Mouse (Mus musculus): ENCODE measurements around the gene Lrrc46. TPM values are rescaled to one million over a fixed set of nuclear protein-coding genes. Genes with fewer than 3 reads are reported as not detected.

Lrrc46 gene
- polyA plus RNA-seq (2015; fragmentation: Nextera tagmentation; extraction: Ambion mirVana) = 0.54 and 0.86 TPM in 2 replicates

GRCm38 (mm10) chr11:97041022-97041899 lies at the start of gene Lrrc46, which contains the start of gene Mrpl10:
Gene Lrrc46, minus strand, starts transcription at chr11:97041407.
Gene Mrpl10, plus strand, starts transcription at chr11:97041560.
- no peaks in the 10 kb centered on the region for H3K27me3 ChIP-seq (replicated peaks)
- peak; percentile 89 for ATAC-seq (ENCODE audit: insufficient read depth, low FRiP score, low read depth)
- peak within 1 kb of the TSS; percentile 88 for H3K4me2 ChIP-seq
- peaks cover 7% of the 10 kb centered on the region for H3K4me1 ChIP-seq
- H3K9ac ChIP-seq = peak within 1 kb of the TSS; percentile 93
- under 1% methylated on average over 44 of the region's 48 CpGs for WGBS
- no peaks in the 10 kb centered on the region for H3K9me3 ChIP-seq
- H3K4me3 ChIP-seq (replicated peaks) = peak within 1 kb of the TSS; percentile 87
- H3K36me3 ChIP-seq = peaks cover 10% of the 10 kb centered on the region; the same call in 1 of the 2 replicates
- no peak within 1 kb of the TSS for H3K27ac ChIP-seq

GRCm38 (mm10) chr11:97086365-97086764 lies 45.2 kb upstream of the Lrrc46 start:
- 63% methylated on average over 6 of the region's 6 CpGs for WGBS

DNA sequence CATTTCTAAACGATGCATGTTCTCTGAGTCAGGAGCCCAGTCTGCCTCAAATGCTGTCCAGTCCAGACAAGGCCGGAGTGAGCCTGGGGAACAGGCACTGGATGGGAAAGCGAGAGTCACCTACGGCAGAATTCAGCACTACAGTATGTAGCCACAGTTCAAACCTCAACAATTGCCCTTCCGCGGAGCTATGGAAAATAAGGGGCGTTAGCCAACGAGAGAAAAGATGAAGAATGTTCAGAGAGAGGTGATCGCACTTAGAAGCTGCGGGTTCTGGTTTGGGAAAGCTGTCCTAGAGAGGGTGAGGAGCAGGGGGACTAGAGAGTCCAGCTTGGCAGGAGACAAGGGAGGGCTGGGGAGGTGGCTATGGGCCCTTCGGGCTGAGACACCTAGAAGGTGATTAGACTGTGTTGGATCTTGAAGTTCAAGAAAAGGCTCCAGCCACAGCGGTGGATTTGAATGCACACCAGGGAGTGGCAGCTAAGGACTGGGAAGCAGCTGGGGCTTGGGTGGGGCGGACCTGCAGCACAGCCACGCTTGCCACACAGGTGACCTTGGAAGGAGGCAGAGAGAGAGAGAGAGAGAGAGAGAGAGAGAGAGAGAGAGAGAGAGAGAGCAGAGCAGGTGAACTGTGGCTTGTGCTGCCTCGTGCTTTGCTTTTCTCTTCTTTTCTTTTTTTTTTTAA lies 43.8 kb upstream of the Lrrc46 start:
- 84% methylated on average over 15 of the region's 15 CpGs for WGBS
- no peaks in the 10 kb centered on the region for H3K4me1 ChIP-seq
- no peak overlapping the region for H3K4me3 ChIP-seq (replicated peaks)
- no peak overlapping the region for H3K9ac ChIP-seq
- no peaks in the 10 kb centered on the region; the same call in 1 of the 2 replicates for H3K9me3 ChIP-seq
- ATAC-seq (ENCODE audit: insufficient read depth, low FRiP score, low read depth) = no peak
- H3K36me3 ChIP-seq = no peaks in the 10 kb centered on the region
- H3K4me2 ChIP-seq = no peak overlapping the region
- no peaks in the 10 kb centered on the region for H3K27me3 ChIP-seq (replicated peaks)
- H3K27ac ChIP-seq = no peak overlapping the region

More at GRCm38 (mm10) chr11:97086365-97086764, 45.2 kb upstream of the Lrrc46 start:
- Histone ChIP-seq H3K4me1 (no peaks in the 10 kb centered on the region), H3K4me3 (replicated peaks) (no peak overlapping the region), H3K9ac (no peak overlapping the region), H3K4me2 (no peak overlapping the region), H3K27me3 (replicated peaks) (0 out of 2 replicates have a peak, but pooled peaks cover 3% of the 10 kb centered on the region), H3K9me3 (no peaks in the 10 kb centered on the region), H3K27ac (no peak overlapping the region), H3K36me3 (no peaks in the 10 kb centered on the region)
- ATAC-seq (ENCODE audit: insufficient read depth, low FRiP score, low read depth) = no peak

DNA sequence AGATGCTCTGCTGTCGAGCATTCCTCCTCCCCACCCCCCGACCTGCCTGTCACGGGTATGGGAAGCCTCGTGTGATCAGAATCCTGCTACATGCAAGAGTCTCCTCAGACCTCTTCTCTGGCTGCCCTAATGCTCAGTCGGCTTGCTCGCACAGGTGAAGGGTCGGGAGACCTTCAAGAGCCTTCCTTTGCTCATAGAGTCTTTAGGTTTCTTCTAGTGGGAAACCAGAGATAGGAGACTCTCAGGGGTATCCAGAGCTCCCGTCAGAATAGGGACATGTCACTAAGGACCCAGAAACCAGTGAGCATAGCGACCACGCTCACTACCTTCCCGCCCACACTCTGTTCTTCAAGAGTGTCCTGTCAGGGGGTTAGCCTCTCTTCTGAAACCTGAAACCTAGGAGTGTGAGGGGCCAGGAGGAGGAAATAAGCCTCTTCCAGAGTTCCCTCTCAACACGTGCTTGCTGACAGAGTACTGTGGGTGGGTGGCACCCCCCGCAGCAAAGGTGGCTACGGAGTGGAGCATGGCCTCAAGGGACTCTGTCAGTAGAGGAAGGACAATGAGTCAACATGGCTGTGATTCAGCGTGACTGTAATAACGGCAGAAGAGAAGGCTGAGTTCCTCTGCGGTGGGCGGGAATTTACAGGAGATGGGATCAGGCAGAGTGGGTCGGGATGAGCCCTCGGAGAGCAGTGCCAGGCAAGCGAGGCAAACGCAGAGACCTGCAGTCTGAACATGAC lies 42.4 kb upstream of the Lrrc46 start:
- 19% methylated on average over 22 of the region's 22 CpGs for WGBS
- H3K4me1 ChIP-seq = no peaks in the 10 kb centered on the region
- no peak overlapping the region for H3K27ac ChIP-seq
- no peak for ATAC-seq (ENCODE audit: insufficient read depth, low FRiP score, low read depth)
- H3K4me3 ChIP-seq (replicated peaks) = no peak overlapping the region
- H3K4me2 ChIP-seq = no peak overlapping the region
- H3K36me3 ChIP-seq = no peaks in the 10 kb centered on the region
- no peak overlapping the region for H3K9ac ChIP-seq
- no peaks in the 10 kb centered on the region; the same call in 1 of the 2 replicates for H3K9me3 ChIP-seq
- no peaks in the 10 kb centered on the region for H3K27me3 ChIP-seq (replicated peaks)

DNA sequence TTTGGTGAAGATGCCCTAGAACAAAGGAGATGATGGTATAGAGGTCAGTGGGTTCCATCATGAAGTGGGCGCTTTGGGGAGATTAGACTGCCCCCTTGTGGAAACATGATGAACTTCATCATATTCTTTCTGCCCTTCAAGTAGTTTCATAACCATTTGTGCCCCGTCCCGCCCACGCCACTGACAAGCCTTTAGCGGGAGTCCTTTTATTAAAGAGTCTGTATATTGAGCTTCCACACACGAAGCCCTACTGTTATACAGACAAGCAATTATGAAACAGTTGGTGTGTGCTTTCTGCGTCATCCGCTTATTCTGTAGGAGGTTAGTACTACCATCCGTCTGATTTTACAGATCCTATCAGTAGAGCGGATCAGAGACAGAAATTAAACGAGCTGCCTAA lies 41.8 kb upstream of the Lrrc46 start:
- H3K9ac ChIP-seq = no peak overlapping the region
- H3K4me3 ChIP-seq (replicated peaks) = no peak overlapping the region
- H3K4me2 ChIP-seq = no peak overlapping the region
- no peaks in the 10 kb centered on the region; the same call in 1 of the 2 replicates for H3K9me3 ChIP-seq
- ATAC-seq (ENCODE audit: insufficient read depth, low FRiP score, low read depth) = no peak
- H3K27ac ChIP-seq = no peak overlapping the region
- H3K27me3 ChIP-seq (replicated peaks) = no peaks in the 10 kb centered on the region
- 38% methylated on average over 11 of the region's 11 CpGs for WGBS
- H3K4me1 ChIP-seq = no peaks in the 10 kb centered on the region
- no peaks in the 10 kb centered on the region for H3K36me3 ChIP-seq

- Histone ChIP-seq H3K27ac (no peak overlapping the region), H3K9me3 (no peaks in the 10 kb centered on the region; the same call in 1 of the 2 replicates), H3K4me1 (no peaks in the 10 kb centered on the region), H3K4me3 (replicated peaks) (no peak overlapping the region), H3K27me3 (replicated peaks) (no peaks in the 10 kb centered on the region), H3K4me2 (no peak overlapping the region), H3K9ac (no peak overlapping the region), H3K36me3 (no peaks in the 10 kb centered on the region)
- WGBS = 30% methylated on average over 9 of the region's 9 CpGs
- ATAC-seq (ENCODE audit: insufficient read depth, low FRiP score, low read depth) = no peak
Observed at GRCm38 (mm10) chr11:97080291-97080690, 39.1 kb upstream of the Lrrc46 start.

- no peaks in the 10 kb centered on the region for H3K36me3 ChIP-seq
- H3K4me1 ChIP-seq = no peaks in the 10 kb centered on the region
- H3K27ac ChIP-seq = no peak overlapping the region
- no peak overlapping the region for H3K4me3 ChIP-seq (replicated peaks)
- WGBS = 37% methylated on average over 4 of the region's 4 CpGs
- H3K27me3 ChIP-seq (replicated peaks) = no peaks in the 10 kb centered on the region
- ATAC-seq (ENCODE audit: insufficient read depth, low FRiP score, low read depth) = no peak
- no peak overlapping the region for H3K9ac ChIP-seq
- H3K9me3 ChIP-seq = no peaks in the 10 kb centered on the region; the same call in 1 of the 2 replicates
- no peak overlapping the region for H3K4me2 ChIP-seq
Observed at GRCm38 (mm10) chr11:97078751-97079150, 37.5 kb upstream of the Lrrc46 start.

GRCm38 (mm10) chr11:97074235-97074634 lies 33.0 kb upstream of the Lrrc46 start:
- no peaks in the 10 kb centered on the region for H3K27me3 ChIP-seq (replicated peaks)
- no peak for ATAC-seq (ENCODE audit: insufficient read depth, low FRiP score, low read depth)
- H3K4me2 ChIP-seq = no peak overlapping the region
- WGBS = 51% methylated on average over 8 of the region's 8 CpGs
- no peak overlapping the region for H3K4me3 ChIP-seq (replicated peaks)
- H3K36me3 ChIP-seq = no peaks in the 10 kb centered on the region
- H3K9ac ChIP-seq = no peak overlapping the region
- H3K9me3 ChIP-seq = no peaks in the 10 kb centered on the region
- no peaks in the 10 kb centered on the region for H3K4me1 ChIP-seq
- no peak overlapping the region for H3K27ac ChIP-seq

DNA sequence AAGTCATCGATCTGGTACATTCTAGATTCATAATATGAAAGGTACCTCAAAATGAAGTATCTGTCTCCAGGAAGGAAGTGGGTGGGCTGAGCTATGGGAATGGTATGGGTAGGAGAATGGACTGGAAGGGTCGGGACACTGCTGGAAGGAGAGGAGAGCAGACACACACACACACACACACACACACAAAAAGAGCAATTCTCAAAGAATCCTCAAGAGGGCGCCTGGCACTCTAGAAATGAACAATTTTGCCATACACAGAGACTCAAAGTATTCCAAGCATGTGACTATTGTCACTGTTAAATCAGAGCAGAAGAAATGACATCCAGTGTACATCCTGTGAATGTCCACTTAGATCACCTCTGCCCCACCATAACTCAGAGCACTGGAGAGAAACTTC lies 31.3 kb upstream of the Lrrc46 start:
- WGBS = 29% methylated on average over 3 of the region's 3 CpGs
- no peak overlapping the region for H3K9ac ChIP-seq

GRCm38 (mm10) chr11:97071129-97071528 lies 29.9 kb upstream of the Lrrc46 start:
- Histone ChIP-seq H3K9me3 (no peaks in the 10 kb centered on the region), H3K9ac (no peak overlapping the region), H3K27me3 (replicated peaks) (no peaks in the 10 kb centered on the region), H3K4me3 (replicated peaks) (no peak overlapping the region), H3K4me1 (no peaks in the 10 kb centered on the region), H3K36me3 (no peaks in the 10 kb centered on the region), H3K27ac (no peak overlapping the region), H3K4me2 (no peak overlapping the region)
- ATAC-seq (ENCODE audit: insufficient read depth, low FRiP score, low read depth) = no peak
- WGBS = 46% methylated on average over 1 of the region's 1 CpGs

More for the DNA sequence above, 31.3 kb upstream of the Lrrc46 start:
- Histone ChIP-seq H3K4me2 (no peak overlapping the region), H3K36me3 (no peaks in the 10 kb centered on the region), H3K4me1 (no peaks in the 10 kb centered on the region), H3K9me3 (no peaks in the 10 kb centered on the region), H3K27me3 (replicated peaks) (no peaks in the 10 kb centered on the region), H3K27ac (no peak overlapping the region), H3K4me3 (replicated peaks) (no peak overlapping the region)
- no peak for ATAC-seq (ENCODE audit: insufficient read depth, low FRiP score, low read depth)

DNA sequence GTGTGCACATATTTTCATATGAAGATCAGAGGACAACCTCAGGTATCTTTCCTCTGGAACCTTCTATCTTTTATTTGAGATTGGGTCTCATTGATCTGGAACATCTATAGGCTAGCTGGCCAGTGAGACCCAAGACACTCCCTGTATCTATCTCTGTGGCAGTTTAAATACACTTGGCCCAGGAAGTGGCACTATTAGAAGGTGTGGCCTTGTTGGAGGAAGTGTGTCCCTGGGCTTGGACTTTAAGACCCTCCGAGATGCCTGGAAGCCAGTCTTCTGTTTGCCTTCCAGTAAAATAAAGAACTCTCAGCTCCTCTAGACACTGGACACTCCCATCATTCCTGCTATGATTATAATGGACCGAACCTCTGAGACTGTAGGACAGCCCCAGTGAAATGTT lies 28.6 kb upstream of the Lrrc46 start:
- Histone ChIP-seq H3K36me3 (no peaks in the 10 kb centered on the region), H3K27ac (no peak overlapping the region), H3K9me3 (no peaks in the 10 kb centered on the region), H3K4me1 (no peaks in the 10 kb centered on the region), H3K9ac (no peak overlapping the region), H3K27me3 (replicated peaks) (no peaks in the 10 kb centered on the region), H3K4me3 (replicated peaks) (no peak overlapping the region), H3K4me2 (no peak overlapping the region)
- ATAC-seq (ENCODE audit: insufficient read depth, low FRiP score, low read depth) = no peak
- WGBS = 52% methylated on average over 2 of the region's 2 CpGs
